Mouse (Mus musculus): ENCODE measurements around the gene Tspan18. TPM values are rescaled to one million over a fixed set of nuclear protein-coding genes. Genes with fewer than 3 reads are reported as not detected.

Tspan18 gene
- polyA plus RNA-seq, 1 experiment from 2014 or later, result 54.1 TPM

DNA sequence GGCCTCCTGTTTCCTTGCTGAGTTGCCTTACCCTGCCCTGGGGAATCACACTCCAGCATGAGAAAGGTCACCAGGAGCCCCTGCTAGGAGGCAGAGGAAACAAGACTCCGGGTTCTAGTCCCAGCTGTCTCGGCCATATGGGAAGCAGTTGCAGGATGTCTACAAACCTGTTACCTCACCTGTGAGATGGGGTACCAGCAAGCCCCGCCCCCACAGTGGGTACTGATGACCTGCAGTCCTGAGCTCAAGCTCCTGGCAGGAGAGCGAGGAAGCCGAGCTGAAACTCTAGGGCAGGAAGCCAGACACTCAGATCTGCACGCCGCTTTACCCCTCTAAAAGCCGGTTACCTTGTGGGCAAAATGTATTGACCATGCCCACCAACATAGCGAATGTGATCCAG lies 31.1 kb upstream of the Tspan18 start:
- no peaks in the 10 kb centered on the region for H3K36me3 ChIP-seq (ENCODE audit: control insufficient read depth, insufficient read depth, low read length)
- no peak overlapping the region for H3K4me3 ChIP-seq (ENCODE audit: low read depth, low read length)
- 73% methylated on average over 9 of the region's 9 CpGs for WGBS
- DNase-seq (ENCODE audit: low spot score) (no peak), ATAC-seq (replicated peaks; ENCODE audit: low FRiP score) (no peak)
- no peak overlapping the region for H3K27ac ChIP-seq (ENCODE audit: low read depth, low read length)
- no peaks in the 10 kb centered on the region for H3K27me3 ChIP-seq (ENCODE audit: control insufficient read depth, insufficient read depth, low read length)
- no peak overlapping the region for H3K9ac ChIP-seq (ENCODE audit: low read length)
- H3K4me1 ChIP-seq (replicated peaks; ENCODE audit: control insufficient read depth, insufficient read depth, low read length), result no peaks in the 10 kb centered on the region
- no peaks in the 10 kb centered on the region for H3K9me3 ChIP-seq (ENCODE audit: control insufficient read depth, low read length)
- no peak overlapping the region for H3K4me2 ChIP-seq (ENCODE audit: low read depth, low read length, severe bottlenecking)

DNA sequence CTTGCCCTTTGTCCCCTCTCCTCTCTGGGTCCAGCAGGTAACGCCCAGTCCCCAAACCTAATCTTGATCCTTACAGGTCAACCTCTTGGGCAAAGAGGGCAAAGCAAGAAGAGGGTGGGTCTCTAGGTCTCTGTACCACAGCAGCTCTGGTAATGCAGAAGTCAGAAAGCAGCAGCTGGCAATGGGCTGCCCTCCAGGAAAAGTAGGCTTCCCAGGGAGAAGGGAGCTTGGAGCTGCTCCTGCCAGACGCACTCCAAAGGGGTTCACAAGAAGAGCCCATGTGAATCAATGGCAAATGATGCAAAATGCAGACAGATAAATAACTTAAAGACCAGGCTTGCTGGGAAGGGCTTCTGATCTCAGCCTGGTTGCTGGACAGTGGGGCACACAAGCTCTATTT lies 30.6 kb upstream of the Tspan18 start:
- Histone ChIP-seq H3K4me3 (ENCODE audit: low read depth, low read length) (no peak overlapping the region), H3K4me1 (replicated peaks; ENCODE audit: control insufficient read depth, insufficient read depth, low read length) (no peaks in the 10 kb centered on the region), H3K9ac (ENCODE audit: low read length) (no peak overlapping the region), H3K27ac (ENCODE audit: low read depth, low read length) (no peak overlapping the region), H3K36me3 (ENCODE audit: control insufficient read depth, insufficient read depth, low read length) (no peaks in the 10 kb centered on the region), H3K27me3 (ENCODE audit: control insufficient read depth, insufficient read depth, low read length) (no peaks in the 10 kb centered on the region), H3K9me3 (ENCODE audit: control insufficient read depth, low read length) (no peaks in the 10 kb centered on the region), H3K4me2 (ENCODE audit: low read depth, low read length, severe bottlenecking) (no peak overlapping the region)
- DNase-seq (ENCODE audit: low spot score), result no peak
- WGBS, result 71% methylated on average over 2 of the region's 2 CpGs
- ATAC-seq (replicated peaks; ENCODE audit: low FRiP score), result no peak

DNA sequence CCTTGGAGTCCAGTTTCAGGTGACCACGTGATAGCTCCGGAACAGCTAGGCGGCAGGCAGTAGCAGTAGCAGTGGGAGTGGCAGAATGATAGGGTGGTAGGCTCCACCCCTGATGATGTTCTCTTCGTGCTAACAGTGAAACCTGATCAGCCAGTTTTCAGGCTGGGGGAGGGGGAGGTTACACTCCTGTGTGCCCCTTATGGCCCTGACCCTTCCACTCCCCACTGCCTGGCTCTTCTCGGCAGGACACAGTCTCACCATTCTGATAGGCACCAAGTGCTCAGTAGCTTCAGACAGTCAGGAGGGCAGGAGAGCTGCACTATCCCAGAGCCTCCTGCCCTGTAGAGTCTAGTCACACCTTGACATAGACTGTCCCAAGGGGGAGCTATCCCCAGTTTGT lies 27.1 kb upstream of the Tspan18 start:
- Histone ChIP-seq H3K9me3 (ENCODE audit: control insufficient read depth, low read length) (no peaks in the 10 kb centered on the region), H3K27ac (ENCODE audit: low read depth, low read length) (no peak overlapping the region), H3K4me1 (replicated peaks; ENCODE audit: control insufficient read depth, insufficient read depth, low read length) (no peaks in the 10 kb centered on the region), H3K4me3 (ENCODE audit: low read depth, low read length) (no peak overlapping the region), H3K4me2 (ENCODE audit: low read depth, low read length, severe bottlenecking) (no peak overlapping the region), H3K27me3 (ENCODE audit: control insufficient read depth, insufficient read depth, low read length) (no peaks in the 10 kb centered on the region), H3K36me3 (ENCODE audit: control insufficient read depth, insufficient read depth, low read length) (no peaks in the 10 kb centered on the region), H3K9ac (ENCODE audit: low read length) (no peak overlapping the region)
- 43% methylated on average over 5 of the region's 5 CpGs for WGBS
- no peak for ATAC-seq (replicated peaks; ENCODE audit: low FRiP score)
- DNase-seq (ENCODE audit: low spot score), result no peak

- ATAC-seq (replicated peaks; ENCODE audit: low FRiP score) (no peak), DNase-seq (ENCODE audit: low spot score) (no peak)
- H3K27ac ChIP-seq (ENCODE audit: low read depth, low read length), result no peak overlapping the region
- H3K9ac ChIP-seq (ENCODE audit: low read length), result no peak overlapping the region
- no peaks in the 10 kb centered on the region for H3K36me3 ChIP-seq (ENCODE audit: control insufficient read depth, insufficient read depth, low read length)
- no peak overlapping the region for H3K4me3 ChIP-seq (ENCODE audit: low read depth, low read length)
- H3K27me3 ChIP-seq (ENCODE audit: control insufficient read depth, insufficient read depth, low read length), result no peaks in the 10 kb centered on the region
- WGBS, result 84% methylated on average over 6 of the region's 6 CpGs
- no peaks in the 10 kb centered on the region; the same call in 1 of the 2 replicates for H3K4me1 ChIP-seq (replicated peaks; ENCODE audit: control insufficient read depth, insufficient read depth, low read length)
- H3K4me2 ChIP-seq (ENCODE audit: low read depth, low read length, severe bottlenecking), result no peak overlapping the region
- no peaks in the 10 kb centered on the region for H3K9me3 ChIP-seq (ENCODE audit: control insufficient read depth, low read length)
These were observed 26.0 kb upstream of the Tspan18 start for GRCm38 (mm10) chr2:93360310-93360709.

DNA sequence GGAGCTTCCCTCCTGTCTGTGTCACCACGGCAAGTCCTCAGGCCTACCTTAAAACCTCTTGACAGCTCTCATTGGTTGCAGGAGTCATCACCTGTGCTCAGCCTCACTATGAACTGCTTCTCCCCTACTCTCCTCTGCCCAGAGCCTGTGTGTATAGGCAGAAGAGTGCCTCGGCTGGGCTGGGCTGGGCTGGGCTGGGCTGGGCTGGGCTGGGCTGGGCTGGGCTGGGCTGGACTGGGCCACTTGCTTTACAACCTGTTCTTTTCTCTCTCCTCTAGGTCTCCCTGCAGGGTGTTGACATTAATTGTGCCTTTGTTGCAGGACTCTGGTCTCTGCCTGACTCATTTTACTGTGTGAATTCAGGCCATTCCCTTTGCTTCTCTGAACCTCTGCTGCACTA lies 23.1 kb upstream of the Tspan18 start:
- DNase-seq (ENCODE audit: low spot score) (no peak), ATAC-seq (replicated peaks; ENCODE audit: low FRiP score) (no peak)
- Histone ChIP-seq H3K4me1 (replicated peaks; ENCODE audit: control insufficient read depth, insufficient read depth, low read length) (no peaks in the 10 kb centered on the region; the same call in 1 of the 2 replicates), H3K27ac (ENCODE audit: low read depth, low read length) (no peak overlapping the region), H3K27me3 (ENCODE audit: control insufficient read depth, insufficient read depth, low read length) (no peaks in the 10 kb centered on the region), H3K9ac (ENCODE audit: low read length) (no peak overlapping the region), H3K4me3 (ENCODE audit: low read depth, low read length) (no peak overlapping the region), H3K9me3 (ENCODE audit: control insufficient read depth, low read length) (no peaks in the 10 kb centered on the region), H3K4me2 (ENCODE audit: low read depth, low read length, severe bottlenecking) (no peak overlapping the region), H3K36me3 (ENCODE audit: control insufficient read depth, insufficient read depth, low read length) (no peaks in the 10 kb centered on the region)
- WGBS, result 60% methylated on average over 2 of the region's 2 CpGs

GRCm38 (mm10) chr2:93355845-93356244 lies 21.5 kb upstream of the Tspan18 start:
- no peak for ATAC-seq (replicated peaks; ENCODE audit: low FRiP score)

DNA sequence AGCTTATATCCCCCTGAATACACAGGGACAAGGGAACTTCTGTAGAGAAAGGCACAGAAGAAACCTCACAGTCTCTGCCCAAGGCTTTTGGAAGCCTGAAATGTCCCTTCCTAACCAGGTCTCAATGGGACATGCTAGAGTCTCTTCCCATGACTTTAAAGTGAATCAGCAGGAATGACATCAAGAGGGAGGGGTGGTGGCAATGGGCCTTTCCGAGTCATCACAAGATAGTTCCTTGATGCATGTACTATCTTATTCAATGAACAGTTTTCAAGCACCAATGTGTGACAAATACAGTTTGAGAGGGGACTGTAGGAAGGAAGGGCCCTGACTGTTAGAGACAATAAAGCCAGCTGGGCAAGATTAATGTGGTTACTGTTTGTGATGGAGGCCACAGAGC lies 20.3 kb upstream of the Tspan18 start:
- 77% methylated on average over 1 of the region's 1 CpGs for WGBS
- Histone ChIP-seq H3K27me3 (ENCODE audit: control insufficient read depth, insufficient read depth, low read length) (no peaks in the 10 kb centered on the region), H3K27ac (ENCODE audit: low read depth, low read length) (no peak overlapping the region), H3K36me3 (ENCODE audit: control insufficient read depth, insufficient read depth, low read length) (no peaks in the 10 kb centered on the region), H3K4me1 (replicated peaks; ENCODE audit: control insufficient read depth, insufficient read depth, low read length) (no peaks in the 10 kb centered on the region; the same call in 1 of the 2 replicates), H3K4me2 (ENCODE audit: low read depth, low read length, severe bottlenecking) (no peak overlapping the region), H3K9ac (ENCODE audit: low read length) (no peak overlapping the region), H3K4me3 (ENCODE audit: low read depth, low read length) (no peak overlapping the region), H3K9me3 (ENCODE audit: control insufficient read depth, low read length) (no peaks in the 10 kb centered on the region)
- DNase-seq (ENCODE audit: low spot score) (no peak), ATAC-seq (replicated peaks; ENCODE audit: low FRiP score) (no peak)

More at GRCm38 (mm10) chr2:93355845-93356244, 21.5 kb upstream of the Tspan18 start:
- H3K9ac ChIP-seq (ENCODE audit: low read length), result no peak overlapping the region
- no peaks in the 10 kb centered on the region for H3K27me3 ChIP-seq (ENCODE audit: control insufficient read depth, insufficient read depth, low read length)
- H3K27ac ChIP-seq (ENCODE audit: low read depth, low read length), result no peak overlapping the region
- H3K4me3 ChIP-seq (ENCODE audit: low read depth, low read length), result no peak overlapping the region
- H3K4me1 ChIP-seq (replicated peaks; ENCODE audit: control insufficient read depth, insufficient read depth, low read length), result no peaks in the 10 kb centered on the region; the same call in 1 of the 2 replicates
- no peak overlapping the region for H3K4me2 ChIP-seq (ENCODE audit: low read depth, low read length, severe bottlenecking)
- no peak for DNase-seq (ENCODE audit: low spot score)
- no peaks in the 10 kb centered on the region for H3K36me3 ChIP-seq (ENCODE audit: control insufficient read depth, insufficient read depth, low read length)
- no peaks in the 10 kb centered on the region for H3K9me3 ChIP-seq (ENCODE audit: control insufficient read depth, low read length)
- 38% methylated on average over 7 of the region's 7 CpGs for WGBS

- no peaks in the 10 kb centered on the region for H3K9me3 ChIP-seq (ENCODE audit: control insufficient read depth, low read length)
- WGBS, result 82% methylated on average over 4 of the region's 4 CpGs
- H3K4me2 ChIP-seq (ENCODE audit: low read depth, low read length, severe bottlenecking), result no peak overlapping the region
- no peaks in the 10 kb centered on the region for H3K36me3 ChIP-seq (ENCODE audit: control insufficient read depth, insufficient read depth, low read length)
- no peak overlapping the region for H3K27ac ChIP-seq (ENCODE audit: low read depth, low read length)
- ATAC-seq (replicated peaks; ENCODE audit: low FRiP score), result no peak
- H3K4me1 ChIP-seq (replicated peaks; ENCODE audit: control insufficient read depth, insufficient read depth, low read length), result no peaks in the 10 kb centered on the region; the same call in 1 of the 2 replicates
- H3K4me3 ChIP-seq (ENCODE audit: low read depth, low read length), result no peak overlapping the region
- no peak for DNase-seq (ENCODE audit: low spot score)
- H3K9ac ChIP-seq (ENCODE audit: low read length), result no peak overlapping the region
- H3K27me3 ChIP-seq (ENCODE audit: control insufficient read depth, insufficient read depth, low read length), result no peaks in the 10 kb centered on the region
These were observed 19.4 kb upstream of the Tspan18 start for GRCm38 (mm10) chr2:93353725-93354124.

GRCm38 (mm10) chr2:93352915-93353685 lies 18.8 kb upstream of the Tspan18 start:
- H3K36me3 ChIP-seq (ENCODE audit: control insufficient read depth, insufficient read depth, low read length), result no peaks in the 10 kb centered on the region
- WGBS, result 85% methylated on average over 8 of the region's 8 CpGs
- H3K4me2 ChIP-seq (ENCODE audit: low read depth, low read length, severe bottlenecking), result no peak overlapping the region
- H3K9me3 ChIP-seq (ENCODE audit: control insufficient read depth, low read length), result no peaks in the 10 kb centered on the region
- DNase-seq (ENCODE audit: low spot score) (no peak), ATAC-seq (replicated peaks; ENCODE audit: low FRiP score) (no peak)
- no peak overlapping the region for H3K27ac ChIP-seq (ENCODE audit: low read depth, low read length)
- H3K9ac ChIP-seq (ENCODE audit: low read length), result no peak overlapping the region
- no peak overlapping the region for H3K4me3 ChIP-seq (ENCODE audit: low read depth, low read length)
- no peaks in the 10 kb centered on the region for H3K27me3 ChIP-seq (ENCODE audit: control insufficient read depth, insufficient read depth, low read length)
- no peaks in the 10 kb centered on the region; the same call in 1 of the 2 replicates for H3K4me1 ChIP-seq (replicated peaks; ENCODE audit: control insufficient read depth, insufficient read depth, low read length)

Data from forebrain, embryonic 11.5 days (tissue).